Mouse (Mus musculus) midbrain, embryonic 14.5 days (tissue): Measurements from ENCODE around the gene Dmrtc1c2. TPM values are rescaled to one million over a fixed set of nuclear protein-coding genes. Genes with fewer than 3 reads are reported as not detected.
"Not testable (repeated sequence)": the region's sequence is repeated elsewhere in the genome, so short reads cannot be mapped to it uniquely, and the experiment has no call there.

Source experiments
- ATAC-seq: fragments of 200-750 bp; cut with Nextera tagmentation; 2 replicates; pipeline ENCODE4 v1.8.0; 2017; ENCODE audit warnings: moderate number of reproducible peaks, moderate library complexity; ENCODE audit not compliant: low FRiP score, low TSS enrichment
- DNase-seq: peaks from one replicate; pipeline ENCODE4 v3.0.0-alpha.2; 2015
- H3K27ac ChIP-seq: fragments of 300-500 bp; sonication (generic); replicated peaks from 2 replicates; pipeline ENCODE4 v1.5.1; 2014; ENCODE audit warnings: mild to moderate bottlenecking, low read depth, low read length, moderate library complexity
- H3K27me3 ChIP-seq: fragments of 300-500 bp; sonication (generic); 2 replicates; pipeline ENCODE4 v1.6.1; 2014; ENCODE audit warnings: low read length, control low read depth, mixed read lengths; ENCODE audit not compliant: control insufficient read depth, insufficient read depth
- H3K36me3 ChIP-seq: fragments of 300-500 bp; sonication (generic); 2 replicates; pipeline ENCODE4 v1.6.1; 2014; ENCODE audit warnings: low read length, control low read depth; ENCODE audit not compliant: control insufficient read depth, insufficient read depth
- H3K4me1 ChIP-seq: fragments of 300-500 bp; sonication (generic); 2 replicates; pipeline ENCODE4 v1.6.1; 2014; ENCODE audit warnings: mild to moderate bottlenecking, antibody characterized with exemption, low read length, control low read depth; ENCODE audit not compliant: control insufficient read depth, insufficient read depth
- H3K4me2 ChIP-seq: fragments of 300-500 bp; sonication (generic); 2 replicates; pipeline ENCODE4 v1.6.1; 2014; ENCODE audit warnings: mild to moderate bottlenecking, low read length, moderate library complexity
- H3K4me3 ChIP-seq: fragments of 300-500 bp; sonication (generic); replicated peaks from 2 replicates; pipeline ENCODE4 v1.5.1; 2014; ENCODE audit warnings: low read depth, low read length
- H3K9ac ChIP-seq: fragments of 300-500 bp; sonication (generic); replicated peaks from 2 replicates; pipeline ENCODE4 v1.6.1; 2014; ENCODE audit warnings: mild to moderate bottlenecking, low read length, moderate library complexity
- H3K9me3 ChIP-seq: fragments of 300-500 bp; sonication (generic); 2 replicates; pipeline ENCODE4 v1.6.1; 2016; ENCODE audit warnings: low read length, control low read depth, mixed read lengths; ENCODE audit not compliant: control insufficient read depth
- WGBS: fragments of 180-500 bp; shearing (Covaris S2); extraction: QIAGEN DNeasy Blood & Tissue Kit; methylation state at CpG from one replicate; pipeline ENCODE4 v1.1.7; 2014; 5-methylcytosine and 5-hydroxymethylcytosine counted together
- polyA plus RNA-seq: library from polyadenylated mRNA; unstranded; fragments of >200 nt; fragmentation: Nextera tagmentation; extraction: Ambion mirVana; gene quantifications from 2 replicates; pipeline ENCODE4 v1.2.1, GENCODE M21; 2014

The Dmrtc1c2 gene
- polyA plus RNA-seq, result not detected in 2 replicates

DNA sequence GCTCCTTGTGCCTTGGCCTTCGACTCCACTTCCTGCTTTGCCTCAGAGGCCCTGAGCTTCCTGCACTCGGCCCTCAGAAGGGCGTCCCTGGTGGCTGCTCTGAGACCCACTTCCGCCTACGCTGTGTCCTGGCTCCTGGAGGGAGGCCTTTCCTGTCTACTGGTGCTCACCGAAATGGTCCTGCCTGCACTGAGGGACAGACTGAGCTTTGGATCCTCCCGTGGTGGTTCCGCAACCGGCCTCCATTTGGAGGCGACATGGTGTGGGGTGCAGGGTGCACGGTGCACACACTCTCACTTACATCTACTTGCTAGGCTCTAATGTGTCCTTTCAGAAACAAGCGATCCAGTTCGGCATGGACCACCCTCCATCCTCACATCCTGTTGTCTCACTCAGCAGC, at the start of gene Dmrtc1c2:
Gene Dmrtc1c2 (minus strand): TSS at position 101 of the 400 bp plus-strand sequence.
- not testable (repeated sequence) for H3K9ac ChIP-seq, H3K4me2 ChIP-seq, H3K9me3 ChIP-seq, H3K27ac ChIP-seq, H3K36me3 ChIP-seq, DNase-seq, H3K4me3 ChIP-seq, H3K27me3 ChIP-seq, H3K4me1 ChIP-seq, ATAC-seq
- 87% methylated on average over 4 of the region's 13 CpGs for WGBS

DNA sequence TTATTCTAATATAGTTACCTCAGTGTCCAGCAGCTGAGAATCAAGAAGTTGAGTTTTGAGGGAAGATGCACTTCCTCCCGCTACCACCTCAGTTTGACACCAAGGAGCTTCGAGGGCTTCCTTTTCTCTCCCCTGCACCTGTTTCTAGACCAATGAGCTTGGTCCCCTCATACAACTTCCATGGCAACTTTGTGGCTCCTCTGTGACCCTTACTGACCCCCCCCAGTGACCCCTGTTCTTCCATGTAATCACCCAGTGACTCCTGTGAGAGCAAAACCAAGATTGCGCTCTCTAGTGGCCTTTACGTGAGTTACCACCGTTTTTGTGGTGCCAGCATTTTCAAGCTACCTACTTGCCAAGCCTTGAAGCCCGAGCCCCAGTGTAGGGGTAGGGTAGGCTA, 13.5 kb upstream of the Dmrtc1c2 start, which contains the start of gene 1700031F05Rik:
Gene 1700031F05Rik (minus strand): TSS at position 101 of the 400 bp plus-strand sequence.
- H3K36me3 ChIP-seq, result no peaks in the 10 kb centered on the region
- H3K27ac ChIP-seq, result no peak within 1 kb of the TSS
- 88% methylated on average over 6 of the region's 6 CpGs for WGBS
- H3K27me3 ChIP-seq, result no peaks in the 10 kb centered on the region
- DNase-seq, result no peak
- no peaks in the 10 kb centered on the region for H3K4me1 ChIP-seq
- H3K4me2 ChIP-seq, result no peak within 1 kb of the TSS
- no peak within 1 kb of the TSS for H3K4me3 ChIP-seq
- H3K9me3 ChIP-seq, result no peaks in the 10 kb centered on the region
- ATAC-seq, result no peak
- H3K9ac ChIP-seq, result no peak within 1 kb of the TSS

DNA sequence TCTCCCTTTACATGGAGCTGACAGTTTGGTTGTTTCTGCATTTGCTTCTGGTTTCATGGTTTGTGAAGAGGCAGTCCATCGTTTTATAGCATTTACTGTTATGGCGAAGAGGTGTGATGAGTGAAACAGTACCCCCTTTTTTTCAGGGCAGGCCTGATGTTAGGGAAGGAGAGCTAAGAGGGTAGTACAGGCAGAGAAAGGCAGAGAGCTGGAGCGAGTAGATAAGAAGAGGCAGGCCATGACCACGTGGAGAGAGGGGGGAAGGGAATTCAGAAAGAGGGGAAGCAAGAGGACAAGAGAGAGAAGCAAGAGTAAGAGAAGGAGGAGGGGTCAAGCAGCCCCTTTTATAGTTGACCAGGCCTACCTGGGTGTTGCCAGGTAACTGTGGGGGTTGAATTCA, 42.1 kb downstream of the Dmrtc1c2 start:
- DNase-seq, result no peak
- Histone ChIP-seq H3K4me1 (no peaks in the 10 kb centered on the region), H3K9me3 (no peaks in the 10 kb centered on the region), H3K9ac (no peak overlapping the region), H3K27me3 (no peaks in the 10 kb centered on the region), H3K4me2 (no peak overlapping the region), H3K27ac (no peak overlapping the region), H3K36me3 (no peaks in the 10 kb centered on the region), H3K4me3 (no peak overlapping the region)
- no peak for ATAC-seq
- 62% methylated on average over 4 of the region's 4 CpGs for WGBS

DNA sequence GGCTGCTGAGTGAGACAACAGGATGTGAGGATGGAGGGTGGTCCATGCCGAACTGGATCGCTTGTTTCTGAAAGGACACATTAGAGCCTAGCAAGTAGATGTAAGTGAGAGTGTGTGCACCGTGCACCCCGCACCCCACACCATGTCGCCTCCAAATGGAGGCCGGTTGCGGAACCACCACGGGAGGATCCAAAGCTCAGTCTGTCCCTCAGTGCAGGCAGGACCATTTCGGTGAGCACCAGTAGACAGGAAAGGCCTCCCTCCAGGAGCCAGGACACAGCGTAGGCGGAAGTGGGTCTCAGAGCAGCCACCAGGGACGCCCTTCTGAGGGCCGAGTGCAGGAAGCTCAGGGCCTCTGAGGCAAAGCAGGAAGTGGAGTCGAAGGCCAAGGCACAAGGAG, 51.8 kb downstream of the Dmrtc1c2 start, which contains the start of gene Dmrtc1c1:
Gene Dmrtc1c1 (plus strand): TSS at position 301 of the 400 bp plus-strand sequence.
- H3K36me3 ChIP-seq, H3K9ac ChIP-seq, H3K4me3 ChIP-seq, H3K27ac ChIP-seq, H3K27me3 ChIP-seq, H3K9me3 ChIP-seq, ATAC-seq, DNase-seq, H3K4me2 ChIP-seq, H3K4me1 ChIP-seq: not testable (repeated sequence)
- WGBS, result 89% methylated on average over 3 of the region's 14 CpGs

Other genes starting within 250 kb of the Dmrtc1c2 start
- 5.2 and 7.8 TPM in 2 replicates for gene Phka1, start 210.4 kb downstream of the Dmrtc1c2 start, polyA plus RNA-seq
- gene Gm3880, start 167.6 kb downstream of the Dmrtc1c2 start, polyA plus RNA-seq, result not detected in 2 replicates
- not detected in 2 replicates for gene Gm9112, start 147.0 kb downstream of the Dmrtc1c2 start, polyA plus RNA-seq
- not detected in 2 replicates for gene Dmrtc1b, start 146.8 kb downstream of the Dmrtc1c2 start, polyA plus RNA-seq
- not detected in 2 replicates for gene Dmrtc1c1, start 51.7 kb downstream of the Dmrtc1c2 start, polyA plus RNA-seq
- not detected in 2 replicates for gene 1700031F05Rik, start 13.4 kb upstream of the Dmrtc1c2 start, polyA plus RNA-seq
- gene Dmrtc1a, start 54.1 kb upstream of the Dmrtc1c2 start, polyA plus RNA-seq, result 2.6 TPM in 2 replicates
- not detected in 2 replicates for gene 1700011M02Rik, start 54.3 kb upstream of the Dmrtc1c2 start, polyA plus RNA-seq
- not detected in 2 replicates for gene 1700018G05Rik, start 73.8 kb upstream of the Dmrtc1c2 start, polyA plus RNA-seq